Mouse (Mus musculus) midbrain, embryonic 11.5 days (tissue): ENCODE measurements around the gene Ebf1. TPM values are rescaled to one million over a fixed set of nuclear protein-coding genes. Genes with fewer than 3 reads are reported as not detected.

Experiments
- ATAC-seq: fragments of 200-750 bp; cut with Nextera tagmentation; 2 replicates; pipeline ENCODE4 v1.8.0; 2017; ENCODE audit warnings: moderate TSS enrichment, moderate library complexity; ENCODE audit not compliant: low FRiP score
- DNase-seq: peaks from one replicate; pipeline ENCODE4 v3.0.0; 2015; ENCODE audit warnings: low spot score; ENCODE audit errors: missing footprints
- H3K27ac ChIP-seq: fragments of 300-500 bp; sonication (generic); 2 replicates; pipeline ENCODE4 v1.5.1; 2014; ENCODE audit warnings: low read depth, low read length
- H3K27me3 ChIP-seq: fragments of 300-500 bp; sonication (generic); 2 replicates; pipeline ENCODE4 v1.6.1; 2014; ENCODE audit warnings: mild to moderate bottlenecking, low read length, moderate library complexity, mixed read lengths; ENCODE audit not compliant: control insufficient read depth, insufficient read depth
- H3K36me3 ChIP-seq: fragments of 300-500 bp; sonication (generic); 2 replicates; pipeline ENCODE4 v1.6.1; 2014; ENCODE audit warnings: mild to moderate bottlenecking, low read length, moderate library complexity, mixed read lengths; ENCODE audit not compliant: control insufficient read depth, insufficient read depth
- H3K4me1 ChIP-seq: fragments of 300-500 bp; sonication (generic); 2 replicates; pipeline ENCODE4 v1.6.1; 2014; ENCODE audit warnings: low read length; ENCODE audit not compliant: control insufficient read depth, insufficient read depth
- H3K4me2 ChIP-seq: fragments of 300-500 bp; sonication (generic); 2 replicates; pipeline ENCODE4 v1.6.1; 2014; ENCODE audit warnings: mild to moderate bottlenecking, moderate library complexity
- H3K4me3 ChIP-seq: fragments of 300-500 bp; sonication (generic); 2 replicates; pipeline ENCODE4 v1.5.1; 2014; ENCODE audit warnings: low read depth, low read length
- H3K9ac ChIP-seq: fragments of 300-500 bp; sonication (generic); 2 replicates; pipeline ENCODE4 v1.6.1; 2014; ENCODE audit warnings: low read length
- H3K9me3 ChIP-seq: fragments of 300-500 bp; sonication (generic); 2 replicates; pipeline ENCODE4 v1.6.1; 2016; ENCODE audit warnings: low read length; ENCODE audit not compliant: control insufficient read depth
- WGBS: fragments of 180-500 bp; shearing (Covaris S2); extraction: QIAGEN DNeasy Blood & Tissue Kit; methylation state at CpG from one replicate; pipeline ENCODE4 v1.1.7; 2014; 5-methylcytosine and 5-hydroxymethylcytosine counted together
- polyA plus RNA-seq: library from polyadenylated mRNA; unstranded; fragments of >200 nt; fragmentation: Nextera tagmentation; extraction: Ambion mirVana; gene quantifications from 2 replicates; pipeline ENCODE4 v1.2.1, GENCODE M21; 2014

Ebf1 gene
- polyA plus RNA-seq, 1 experiment from 2014 or later: 73.8 TPM

DNA sequence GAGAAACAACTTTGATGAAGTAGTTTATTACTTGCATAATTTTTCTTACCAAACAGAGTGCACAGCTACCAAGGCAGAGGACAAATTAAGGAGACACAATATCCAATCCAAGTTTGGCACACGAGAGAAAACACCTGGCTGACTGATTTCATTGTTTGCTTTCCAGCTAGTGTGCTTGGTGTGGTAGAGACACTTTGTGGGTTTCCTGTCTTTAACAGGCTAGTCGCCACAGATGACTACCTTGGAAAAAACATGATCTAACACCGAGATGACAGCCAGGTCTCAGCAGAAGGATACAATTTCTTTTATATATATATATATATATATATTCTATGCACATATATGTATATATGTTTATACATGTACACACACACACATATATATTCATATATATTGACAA, 332.0 kb downstream of the Ebf1 start:
- Histone ChIP-seq H3K9ac (no peak overlapping the region), H3K4me2 (no peak overlapping the region), H3K27me3 (no peaks in the 10 kb centered on the region), H3K4me3 (no peak overlapping the region), H3K27ac (no peak overlapping the region), H3K36me3 (no peaks in the 10 kb centered on the region), H3K4me1 (no peaks in the 10 kb centered on the region), H3K9me3 (no peaks in the 10 kb centered on the region)
- DNase-seq (no peak), ATAC-seq (no peak)
- WGBS: 81% methylated on average over 3 of the region's 3 CpGs

DNA sequence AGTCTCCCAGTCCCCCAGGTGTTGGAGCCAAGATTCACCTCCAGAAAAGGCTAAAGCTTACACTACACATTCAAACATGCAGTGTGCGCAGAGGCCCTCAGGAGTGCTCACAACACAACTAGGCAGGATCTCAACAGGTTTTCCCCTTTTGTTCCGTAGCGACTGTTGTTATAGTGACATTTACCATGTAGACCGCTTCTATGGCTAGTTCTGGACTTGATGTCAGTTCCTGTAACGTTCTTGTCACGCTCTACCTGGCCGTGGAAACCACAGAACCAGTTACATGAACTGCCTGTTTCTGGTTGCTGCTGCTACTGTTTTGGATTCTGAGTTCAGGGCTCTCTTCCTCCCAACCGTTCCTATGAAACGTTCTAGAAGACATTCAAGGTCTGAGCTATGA, 333.2 kb downstream of the Ebf1 start:
- no peaks in the 10 kb centered on the region for H3K27me3 ChIP-seq
- no peak overlapping the region for H3K4me2 ChIP-seq
- H3K9ac ChIP-seq: no peak overlapping the region
- no peaks in the 10 kb centered on the region for H3K4me1 ChIP-seq
- no peak for ATAC-seq
- H3K4me3 ChIP-seq: no peak overlapping the region
- no peaks in the 10 kb centered on the region for H3K9me3 ChIP-seq
- WGBS: 92% methylated on average over 9 of the region's 9 CpGs
- DNase-seq: no peak
- H3K27ac ChIP-seq: no peak overlapping the region
- no peaks in the 10 kb centered on the region for H3K36me3 ChIP-seq

DNA sequence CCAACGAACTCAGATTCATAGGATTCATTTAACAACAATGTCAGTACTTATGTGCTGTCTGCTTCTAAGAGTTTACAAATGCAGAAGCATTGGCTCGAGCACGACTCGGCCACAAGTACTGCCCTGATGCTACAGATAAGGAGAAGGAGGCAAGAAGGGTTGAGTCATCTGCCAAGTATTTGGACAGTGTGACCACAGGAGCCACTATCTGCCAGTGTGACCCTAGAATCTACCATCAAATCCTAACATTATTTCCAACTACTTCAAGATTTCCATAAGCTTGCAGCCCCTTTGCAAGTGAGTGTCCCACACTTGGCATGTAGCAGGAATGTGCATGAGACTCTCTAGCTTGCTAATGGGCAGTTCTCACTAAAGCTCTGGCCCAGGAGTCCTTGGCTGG, 334.4 kb downstream of the Ebf1 start:
- no peaks in the 10 kb centered on the region for H3K9me3 ChIP-seq
- H3K27me3 ChIP-seq: no peaks in the 10 kb centered on the region
- no peak overlapping the region for H3K4me3 ChIP-seq
- H3K4me2 ChIP-seq: no peak overlapping the region
- 89% methylated on average over 4 of the region's 4 CpGs for WGBS
- DNase-seq: no peak
- no peaks in the 10 kb centered on the region for H3K4me1 ChIP-seq
- no peaks in the 10 kb centered on the region for H3K36me3 ChIP-seq
- H3K27ac ChIP-seq: no peak overlapping the region
- no peak overlapping the region for H3K9ac ChIP-seq
- ATAC-seq: no peak

DNA sequence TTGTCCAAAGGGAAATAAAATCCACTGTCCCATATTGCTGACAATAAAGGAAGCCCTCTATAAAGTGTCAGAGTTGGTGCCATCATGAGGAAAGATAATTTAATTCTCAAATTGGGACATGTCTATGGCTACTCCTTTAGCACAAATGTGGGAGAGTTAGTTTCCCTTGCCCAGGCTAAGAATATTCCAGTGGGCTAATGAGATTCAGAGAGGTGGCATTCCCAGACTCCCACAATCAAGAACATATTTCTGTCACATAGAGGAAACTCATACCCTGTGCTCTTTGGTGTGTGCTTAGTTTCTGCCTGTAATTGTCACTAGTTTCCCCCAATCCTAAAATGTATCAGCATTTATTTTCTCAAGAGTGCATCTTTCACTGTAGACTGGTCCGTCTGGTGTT, 336.2 kb downstream of the Ebf1 start:
- 80% methylated on average over 1 of the region's 1 CpGs for WGBS
- ATAC-seq (no peak), DNase-seq (no peak)
- Histone ChIP-seq H3K27me3 (no peaks in the 10 kb centered on the region), H3K27ac (no peak overlapping the region), H3K9ac (no peak overlapping the region), H3K4me3 (no peak overlapping the region), H3K4me2 (no peak overlapping the region), H3K4me1 (no peaks in the 10 kb centered on the region), H3K36me3 (no peaks in the 10 kb centered on the region), H3K9me3 (no peaks in the 10 kb centered on the region)

DNA sequence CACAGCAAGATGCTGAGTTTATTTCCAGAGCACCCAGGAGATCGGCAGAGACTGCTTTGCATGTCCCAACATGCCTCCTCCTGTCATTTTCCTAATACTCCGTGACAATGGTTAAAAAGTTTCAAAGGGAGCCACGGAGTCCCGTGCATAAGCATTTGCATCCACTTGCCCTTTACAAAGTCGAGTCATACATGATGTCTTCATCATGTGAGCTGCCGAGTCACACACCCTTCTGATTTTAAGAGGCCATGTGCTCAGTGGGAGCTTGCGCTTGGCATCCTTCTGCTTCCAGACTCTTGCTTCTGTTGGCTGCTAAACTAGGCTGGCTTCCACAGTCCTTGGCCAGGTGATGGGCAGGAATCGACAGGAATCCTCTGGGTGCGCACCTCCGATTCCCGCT, 336.7 kb downstream of the Ebf1 start:
- WGBS: 70% methylated on average over 11 of the region's 11 CpGs
- no peak for ATAC-seq
- no peak overlapping the region for H3K4me2 ChIP-seq

DNA sequence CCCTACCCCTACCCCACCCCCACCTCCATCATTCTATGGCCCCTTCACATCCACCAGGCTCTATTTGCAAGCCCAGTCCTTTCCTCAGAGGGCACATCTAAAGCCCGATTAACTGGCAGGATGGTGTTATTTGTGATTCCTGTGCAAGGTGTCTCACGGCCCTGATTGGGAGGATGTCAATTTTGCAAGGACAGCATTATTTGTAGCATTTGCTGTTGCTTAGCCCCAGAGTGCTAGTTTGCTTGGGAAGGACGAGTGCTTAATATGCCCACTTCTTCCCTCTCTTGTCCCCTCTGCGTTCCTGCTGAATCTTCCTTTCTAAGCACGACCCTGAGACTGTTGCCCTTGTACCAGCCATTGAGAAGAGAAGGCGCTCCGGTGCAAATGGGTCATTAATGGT, 337.2 kb downstream of the Ebf1 start:
- no peak overlapping the region for H3K9ac ChIP-seq
- no peak for DNase-seq

More for the DNA sequence above, 336.7 kb downstream of the Ebf1 start:
- H3K27ac ChIP-seq: no peak overlapping the region
- H3K36me3 ChIP-seq: no peaks in the 10 kb centered on the region
- H3K27me3 ChIP-seq: no peaks in the 10 kb centered on the region
- no peak overlapping the region for H3K4me3 ChIP-seq
- no peaks in the 10 kb centered on the region for H3K9me3 ChIP-seq
- no peaks in the 10 kb centered on the region for H3K4me1 ChIP-seq
- no peak overlapping the region for H3K9ac ChIP-seq
- DNase-seq: no peak

DNA sequence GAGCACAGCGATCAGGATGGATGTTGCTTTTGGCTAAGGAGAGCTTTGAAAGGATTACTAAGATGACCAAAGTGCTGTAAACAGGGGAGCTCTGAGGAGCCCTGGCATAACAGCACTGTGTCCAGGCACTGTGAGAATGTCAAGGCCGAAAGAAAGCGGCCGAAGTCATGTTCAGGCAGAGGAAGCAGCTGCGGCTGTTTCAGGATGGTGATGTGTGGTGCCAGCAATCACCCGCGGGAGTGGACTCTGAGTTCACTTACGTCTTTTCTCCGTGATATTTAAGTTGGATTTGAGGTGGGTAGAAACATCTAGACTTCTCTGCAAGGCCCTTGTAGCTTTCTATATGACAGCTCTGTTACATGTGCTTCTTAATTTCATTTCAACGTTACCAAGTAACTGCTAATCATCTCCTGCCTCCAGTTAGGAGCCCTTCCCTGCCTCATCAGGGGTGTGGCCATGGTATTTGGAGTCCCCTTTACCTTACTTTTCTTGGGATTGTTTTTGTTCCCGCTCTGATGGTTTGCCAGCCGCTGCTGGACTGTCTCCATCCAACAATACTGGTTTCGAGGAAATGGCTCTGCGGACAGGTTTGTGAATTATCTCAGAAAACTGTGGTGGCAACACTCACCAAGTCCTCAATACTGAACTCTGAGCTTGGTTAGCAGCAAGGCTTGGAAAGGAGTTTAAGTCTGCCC, 345.8 kb downstream of the Ebf1 start:
- Histone ChIP-seq H3K4me1 (no peaks in the 10 kb centered on the region), H3K27me3 (no peaks in the 10 kb centered on the region), H3K27ac (no peak overlapping the region), H3K36me3 (no peaks in the 10 kb centered on the region), H3K9ac (no peak overlapping the region), H3K9me3 (no peaks in the 10 kb centered on the region), H3K4me2 (no peak overlapping the region), H3K4me3 (no peak overlapping the region)
- DNase-seq (no peak), ATAC-seq (no peak)
- 84% methylated on average over 14 of the region's 14 CpGs for WGBS

More for the DNA sequence above, 337.2 kb downstream of the Ebf1 start:
- H3K4me1 ChIP-seq: no peaks in the 10 kb centered on the region
- no peak overlapping the region for H3K4me3 ChIP-seq
- WGBS: 87% methylated on average over 7 of the region's 7 CpGs
- no peaks in the 10 kb centered on the region for H3K27me3 ChIP-seq
- no peaks in the 10 kb centered on the region for H3K9me3 ChIP-seq
- no peak overlapping the region for H3K4me2 ChIP-seq
- ATAC-seq: no peak
- H3K27ac ChIP-seq: no peak overlapping the region
- no peaks in the 10 kb centered on the region for H3K36me3 ChIP-seq

DNA sequence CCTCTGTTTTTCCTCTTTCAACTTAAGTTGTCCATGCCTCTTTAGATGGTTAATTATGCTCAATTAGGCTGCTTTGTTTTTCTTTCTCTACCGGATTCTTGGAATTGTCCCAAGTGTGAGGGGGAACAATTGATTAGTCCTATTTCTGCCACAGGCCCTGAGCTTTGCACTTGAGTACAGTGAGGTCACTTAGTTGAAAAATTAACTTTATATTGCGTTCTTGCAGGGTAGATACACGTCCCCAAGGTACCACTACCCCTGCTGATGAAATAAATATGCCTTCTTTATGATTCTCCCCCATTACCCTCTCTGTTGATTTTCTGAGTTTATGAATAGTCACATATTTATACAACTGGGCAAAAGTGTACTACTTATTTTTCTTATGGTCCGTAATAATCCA, 351.9 kb downstream of the Ebf1 start:
- Histone ChIP-seq H3K4me2 (no peak overlapping the region), H3K9me3 (no peaks in the 10 kb centered on the region), H3K4me3 (no peak overlapping the region), H3K4me1 (no peaks in the 10 kb centered on the region), H3K36me3 (no peaks in the 10 kb centered on the region), H3K27ac (no peak overlapping the region), H3K9ac (no peak overlapping the region), H3K27me3 (no peaks in the 10 kb centered on the region)
- DNase-seq (no peak), ATAC-seq (no peak)
- WGBS: 84% methylated on average over 4 of the region's 4 CpGs

DNA sequence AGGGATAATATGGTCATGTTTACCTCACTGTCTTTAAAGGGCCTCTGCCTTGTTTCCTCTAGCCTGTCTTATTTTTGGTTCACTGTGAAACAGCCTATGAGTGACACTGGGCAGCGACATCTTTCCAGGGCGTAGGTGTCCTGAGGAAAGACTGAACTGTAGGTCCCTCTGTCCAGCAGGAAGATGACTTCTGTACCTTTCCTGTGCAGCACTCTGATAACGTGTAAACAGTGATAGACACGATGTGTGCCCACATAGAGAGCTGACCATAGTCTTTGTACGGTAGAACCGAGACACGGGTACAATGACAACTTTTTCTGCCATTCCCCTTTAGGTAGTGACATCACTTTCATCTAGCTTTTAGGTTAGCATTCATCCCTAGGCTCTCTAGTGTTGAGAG, 357.2 kb downstream of the Ebf1 start:
- Histone ChIP-seq H3K27me3 (no peaks in the 10 kb centered on the region), H3K27ac (no peak overlapping the region), H3K4me2 (no peak overlapping the region), H3K4me1 (0 out of 2 replicates have a peak, but pooled peaks cover 6% of the 10 kb centered on the region), H3K36me3 (no peaks in the 10 kb centered on the region), H3K4me3 (no peak overlapping the region), H3K9me3 (no peaks in the 10 kb centered on the region), H3K9ac (no peak overlapping the region)
- no peak for DNase-seq
- 88% methylated on average over 7 of the region's 7 CpGs for whole genome bisulfite sequencing
- ATAC-seq: no peak
